Mouse (Mus musculus) ES-Bruce4 (cell line): ENCODE data around the gene Sgsm2. TPM values are rescaled to one million over a fixed set of nuclear protein-coding genes. Genes with fewer than 3 reads are reported as not detected.

Experiments used
- H3K27ac ChIP-seq: 2 replicates; pipeline ENCODE4 v1.5.1; 2012; ENCODE audit warnings: low read length, inconsistent platforms; ENCODE audit not compliant: insufficient read depth
- H3K27me3 ChIP-seq: 2 replicates; pipeline ENCODE4 v1.6.1; 2012; ENCODE audit warnings: mild to moderate bottlenecking, low read length, inconsistent platforms; ENCODE audit not compliant: control insufficient read depth, poor library complexity, insufficient read depth, severe bottlenecking
- H3K36me3 ChIP-seq: 2 replicates; pipeline ENCODE4 v1.6.1; 2012; ENCODE audit warnings: inconsistent platforms, mild to moderate bottlenecking, low read length, moderate library complexity; ENCODE audit not compliant: control insufficient read depth, poor library complexity, insufficient read depth, severe bottlenecking
- H3K4me1 ChIP-seq: one replicate; pipeline ENCODE4 v1.8.1; 2011; ENCODE audit warnings: low read length; ENCODE audit not compliant: control insufficient read depth, insufficient read depth
- H3K4me3 ChIP-seq: 2 replicates; pipeline ENCODE4 v1.5.1; 2011; ENCODE audit warnings: low read depth, mild to moderate bottlenecking, low read length
- H3K9ac ChIP-seq: 2 replicates; pipeline ENCODE4 v1.6.1; 2012; ENCODE audit warnings: low read depth, mild to moderate bottlenecking, inconsistent platforms; ENCODE audit not compliant: poor library complexity, severe bottlenecking
- H3K9me3 ChIP-seq: replicated peaks from 2 replicates; pipeline ENCODE4 v1.6.1; 2012; ENCODE audit warnings: mild to moderate bottlenecking, low read length, inconsistent platforms; ENCODE audit not compliant: control insufficient read depth, poor library complexity, insufficient read depth, severe bottlenecking
- CTCF ChIP-seq: IDR thresholded peaks from one replicate; pipeline ENCODE4 v1.8.1; 2011; ENCODE audit warnings: low read depth, low read length
- EP300 ChIP-seq: IDR thresholded peaks from 2 replicates; pipeline ENCODE4 v1.6.1; 2011; ENCODE audit warnings: low read depth, low read length; ENCODE audit not compliant: insufficient read depth
- POLR2A ChIP-seq: IDR thresholded peaks from one replicate; pipeline ENCODE4 v1.8.1; 2011; ENCODE audit warnings: low read length; ENCODE audit not compliant: insufficient read depth
- polyA plus RNA-seq: library from polyadenylated mRNA; stranded (reverse); fragments of >200 nt; gene quantifications from 2 replicates; pipeline ENCODE4 v1.2.4, GENCODE M21; 2011; ENCODE audit warnings: low read depth; ENCODE audit not compliant: missing spikeins, insufficient read depth, insufficient read length

Gene Sgsm2
- polyA plus RNA-seq = 17.4 and 21.2 TPM in 2 replicates

DNA sequence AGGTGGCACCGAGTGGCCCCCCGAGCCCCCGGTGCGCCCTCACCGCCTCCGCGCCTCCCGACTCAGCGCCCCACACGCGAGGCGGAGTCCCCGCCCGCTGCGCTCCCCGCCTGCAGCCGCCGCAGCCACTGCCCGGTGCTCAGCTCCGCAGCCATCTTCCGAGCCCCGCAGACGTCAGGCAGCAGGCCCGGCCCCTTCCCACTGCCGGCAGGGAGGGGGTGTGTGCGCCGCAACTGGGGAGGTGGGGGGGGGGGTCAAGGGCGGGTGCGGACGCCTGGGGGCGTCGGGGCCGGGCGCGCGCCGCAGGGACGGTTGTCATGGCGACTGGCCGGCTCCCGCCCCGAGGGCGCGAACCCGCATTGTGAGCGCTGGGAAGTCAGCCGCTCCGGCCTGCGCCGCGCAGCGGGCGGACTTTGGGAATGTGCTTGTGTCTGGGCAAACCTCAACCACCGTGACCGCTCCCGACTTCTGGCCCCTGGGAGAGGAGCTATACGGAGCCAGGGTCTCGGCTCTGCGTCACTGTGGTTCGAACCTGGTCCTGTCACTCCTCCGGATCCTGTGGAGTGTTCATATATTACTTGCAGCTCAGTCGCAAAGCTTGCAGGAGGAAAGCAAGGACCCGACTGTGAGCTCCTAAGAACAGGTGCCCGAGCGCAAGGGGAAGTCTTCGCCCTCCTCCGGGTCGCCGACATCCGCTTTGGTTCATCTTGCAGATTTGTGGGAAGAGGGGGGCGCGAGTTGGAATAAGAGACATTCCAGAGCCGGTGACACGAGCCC lies at the start of gene Sgsm2:
Sgsm2 (minus strand) TSS at position 160 of the 777 bp plus-strand sequence.
- TF ChIP-seq CTCF (no peak), POLR2A (no peak), EP300 (no peak)
- H3K27ac ChIP-seq = peak within 1 kb of the TSS; percentile 48
- H3K4me3 ChIP-seq = peak within 1 kb of the TSS; percentile 90
- no peaks in the 10 kb centered on the region for H3K27me3 ChIP-seq
- peak within 1 kb of the TSS; percentile 75 for H3K9ac ChIP-seq
- peaks cover 3% of the 10 kb centered on the region; the same call in 1 of the 2 replicates for H3K9me3 ChIP-seq
- peaks cover 29% of the 10 kb centered on the region for H3K36me3 ChIP-seq
- H3K4me1 ChIP-seq = no peaks in the 10 kb centered on the region

DNA sequence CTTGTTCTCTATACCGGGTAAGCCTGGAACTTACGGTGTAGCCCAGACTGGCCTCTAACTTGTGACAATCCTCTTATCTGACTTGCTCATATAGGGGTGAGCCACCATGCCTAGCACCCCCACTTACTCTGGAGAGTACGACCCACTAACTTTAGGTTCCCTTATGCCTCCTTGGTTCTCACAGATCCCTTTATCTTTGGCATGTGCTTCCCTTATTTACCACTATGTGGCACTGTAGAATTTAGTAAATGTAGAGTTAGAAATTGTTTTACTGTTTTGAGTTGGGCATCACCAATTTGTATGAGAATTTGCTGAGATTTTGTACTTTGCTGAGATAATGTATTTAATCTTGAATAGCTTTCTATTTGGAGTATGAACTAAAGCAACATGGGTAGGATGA lies 49.5 kb upstream of the Sgsm2 start:
- Histone ChIP-seq H3K4me3 (no peak overlapping the region), H3K27me3 (no peaks in the 10 kb centered on the region), H3K4me1 (no peaks in the 10 kb centered on the region), H3K36me3 (peaks cover 12% of the 10 kb centered on the region), H3K9me3 (no peaks in the 10 kb centered on the region), H3K27ac (no peak overlapping the region), H3K9ac (no peak overlapping the region)
- TF ChIP-seq CTCF = no peak
- TF ChIP-seq POLR2A = no peak
- no peak for TF ChIP-seq EP300

DNA sequence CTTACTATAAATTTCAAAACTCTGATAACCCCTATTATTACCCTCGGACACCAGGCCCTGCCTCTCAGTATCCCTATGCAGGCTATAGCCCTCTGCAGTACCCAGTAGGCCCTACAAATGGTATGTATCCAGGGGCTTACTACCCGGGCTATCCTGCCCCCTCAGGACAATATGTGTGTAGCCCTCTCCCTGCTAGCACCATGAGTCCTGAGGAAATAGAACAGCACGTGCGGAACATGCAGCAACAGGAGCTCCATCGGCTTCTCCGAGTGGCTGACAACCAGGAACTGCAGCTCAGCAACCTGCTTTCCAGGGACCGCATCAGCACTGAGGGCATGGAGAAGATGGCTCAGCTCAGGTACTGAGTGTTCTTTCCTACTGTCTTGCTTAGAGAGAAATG lies 33.5 kb upstream of the Sgsm2 start:
- no peak overlapping the region for H3K4me3 ChIP-seq
- no peak overlapping the region for H3K9ac ChIP-seq
- TF ChIP-seq POLR2A (no peak), CTCF (no peak), EP300 (no peak)
- H3K36me3 ChIP-seq = peaks cover 20% of the 10 kb centered on the region
- no peak overlapping the region for H3K27ac ChIP-seq
- no peaks in the 10 kb centered on the region for H3K4me1 ChIP-seq
- H3K9me3 ChIP-seq = no peaks in the 10 kb centered on the region
- no peaks in the 10 kb centered on the region for H3K27me3 ChIP-seq

DNA sequence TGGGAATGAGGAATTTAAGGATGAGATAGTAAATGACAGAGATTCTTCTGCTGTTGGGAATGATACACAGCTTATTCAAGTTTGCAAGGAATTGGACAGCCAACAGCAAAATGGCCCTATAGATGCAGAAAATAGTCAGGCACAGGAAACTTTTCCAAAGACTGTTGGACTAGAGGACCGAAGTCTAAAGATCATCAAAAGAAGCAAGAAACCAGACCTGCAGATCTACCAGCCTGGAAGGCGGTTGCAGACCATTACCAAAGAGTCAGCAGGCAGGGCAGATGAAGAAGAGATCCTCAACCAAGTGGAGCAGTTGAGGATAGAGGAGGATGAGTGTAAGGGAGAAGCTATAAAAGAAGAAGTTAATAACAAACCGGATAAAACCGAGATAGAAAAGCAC lies 32.3 kb upstream of the Sgsm2 start:
- no peaks in the 10 kb centered on the region for H3K9me3 ChIP-seq
- H3K9ac ChIP-seq = no peak overlapping the region
- no peak overlapping the region for H3K27ac ChIP-seq
- no peak overlapping the region for H3K4me3 ChIP-seq
- TF ChIP-seq EP300 (no peak), POLR2A (no peak), CTCF (no peak)
- peaks cover 13% of the 10 kb centered on the region for H3K36me3 ChIP-seq
- no peaks in the 10 kb centered on the region for H3K27me3 ChIP-seq
- no peaks in the 10 kb centered on the region for H3K4me1 ChIP-seq

DNA sequence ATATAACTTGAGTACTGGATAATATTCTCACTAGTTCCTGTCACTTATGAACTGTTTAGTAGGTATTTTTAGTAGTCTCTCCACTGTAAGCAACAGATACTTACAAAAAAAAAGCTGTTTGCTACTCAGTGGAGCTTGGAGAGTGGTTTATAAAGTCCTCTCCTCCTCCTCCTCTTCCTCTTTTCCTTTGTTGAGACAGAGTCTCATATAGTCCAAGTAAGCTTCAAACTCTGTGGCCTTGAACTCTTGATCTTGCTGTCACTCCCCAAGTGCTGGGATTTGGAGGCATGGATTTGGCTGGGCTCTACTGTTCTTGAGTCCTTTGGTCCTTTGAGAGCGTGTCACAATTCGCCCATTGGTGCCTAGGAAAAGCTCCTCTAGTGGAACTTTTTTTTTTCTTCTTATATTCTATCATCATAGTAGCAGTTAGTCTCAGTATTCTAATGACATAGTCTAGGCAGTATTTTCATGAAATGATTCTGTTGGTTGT lies 30.4 kb upstream of the Sgsm2 start:
- Histone ChIP-seq H3K4me3 (no peak overlapping the region), H3K4me1 (no peaks in the 10 kb centered on the region)

More for the DNA sequence above, 30.4 kb upstream of the Sgsm2 start:
- Histone ChIP-seq H3K27ac (no peak overlapping the region), H3K9me3 (no peaks in the 10 kb centered on the region), H3K9ac (no peak overlapping the region), H3K36me3 (0 out of 2 replicates have a peak, but pooled peaks cover 2% of the 10 kb centered on the region), H3K27me3 (no peaks in the 10 kb centered on the region)
- TF ChIP-seq EP300 = no peak
- no peak for TF ChIP-seq CTCF
- TF ChIP-seq POLR2A = no peak
